Mouse (Mus musculus) small intestine, adult 10 weeks (tissue): ENCODE results near the gene Zfp747. TPM values are rescaled to one million over a fixed set of nuclear protein-coding genes. Genes with fewer than 3 reads are reported as not detected.

Experiments
- polyA plus RNA-seq: library from polyadenylated mRNA; stranded (reverse); fragments of 350-450 nt; fragmentation: Illumina TruSeq; extraction: RNeasy Lipid Tissue Mini Kit (QIAGEN cat#74804); gene quantifications from one replicate; pipeline ENCODE4 v1.2.3, GENCODE M21; 2014; ENCODE audit warnings: low replicate concordance

The Zfp747 gene
- polyA plus RNA-seq: 5.3 TPM

GRCm38 (mm10) chr7:127375271-127376245 lies at the start of gene Zfp747:
Gene Zfp747, minus strand, starts transcription at chr7:127376050.

GRCm38 (mm10) chr7:127421388-127422191 lies 45.7 kb upstream of the Zfp747 start, which contains the start of gene Zfp688:
Gene Zfp688, minus strand, starts transcription at chr7:127422068.

DNA sequence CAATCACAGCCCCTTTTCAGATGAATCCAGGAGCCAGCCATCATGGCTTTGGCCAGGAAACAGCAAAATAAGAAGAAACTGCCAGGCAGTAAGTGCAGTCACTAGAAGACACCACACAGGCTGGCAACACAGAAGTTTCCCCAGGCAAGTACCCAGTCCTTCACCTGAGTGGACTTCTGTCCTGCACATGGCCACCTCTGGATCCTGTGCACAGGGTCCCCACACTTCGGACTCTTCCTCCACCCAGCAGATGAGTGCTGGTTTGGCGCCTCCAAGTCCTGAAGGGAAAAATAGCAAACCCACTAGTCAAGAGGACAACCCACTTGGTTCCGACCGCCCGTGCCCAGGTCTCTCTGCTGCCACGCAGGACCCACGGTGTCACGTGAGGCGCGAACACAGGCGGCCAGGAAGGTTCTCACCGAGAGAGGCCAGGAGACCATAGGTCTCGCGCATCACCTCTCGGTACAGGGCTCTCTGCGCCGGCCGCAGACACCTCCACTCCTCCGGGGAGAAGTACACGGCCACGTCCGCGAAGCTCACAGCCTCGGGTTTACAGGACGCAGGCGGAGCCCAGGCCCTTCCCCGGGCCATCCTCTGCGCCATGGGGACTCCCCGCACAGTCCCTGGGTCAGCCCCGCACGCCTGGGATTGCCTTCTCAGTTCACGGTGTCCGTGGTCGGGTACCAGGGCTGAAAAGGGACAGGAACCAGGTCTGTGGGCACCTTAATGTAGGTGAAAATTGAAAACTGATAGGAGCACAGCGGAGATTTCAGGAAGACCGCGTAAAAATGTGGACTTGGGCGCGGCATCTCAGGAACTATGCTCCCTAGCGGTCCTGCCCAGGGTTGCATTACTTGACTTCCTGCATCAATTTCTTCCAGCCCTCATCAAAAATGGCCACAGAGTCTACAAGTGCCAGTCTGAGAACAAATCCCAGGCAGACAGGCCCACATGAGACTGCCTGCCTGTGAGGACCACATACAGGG lies 30.4 kb upstream of the Zfp747 start, which contains the start of gene Zfp764:
Gene Zfp764 (minus strand): TSS at position 821 of the 986 bp plus-strand sequence.

GRCm38 (mm10) chr7:127393157-127393943 lies 17.5 kb upstream of the Zfp747 start, which contains the start of gene E430018J23Rik:
Gene E430018J23Rik, minus strand, starts transcription at chr7:127393629.

GRCm38 (mm10) chr7:127386641-127387392 lies 11.0 kb upstream of the Zfp747 start, which contains the start of gene 9130019O22Rik:
Gene 9130019O22Rik, minus strand, starts transcription at chr7:127387166.

DNA sequence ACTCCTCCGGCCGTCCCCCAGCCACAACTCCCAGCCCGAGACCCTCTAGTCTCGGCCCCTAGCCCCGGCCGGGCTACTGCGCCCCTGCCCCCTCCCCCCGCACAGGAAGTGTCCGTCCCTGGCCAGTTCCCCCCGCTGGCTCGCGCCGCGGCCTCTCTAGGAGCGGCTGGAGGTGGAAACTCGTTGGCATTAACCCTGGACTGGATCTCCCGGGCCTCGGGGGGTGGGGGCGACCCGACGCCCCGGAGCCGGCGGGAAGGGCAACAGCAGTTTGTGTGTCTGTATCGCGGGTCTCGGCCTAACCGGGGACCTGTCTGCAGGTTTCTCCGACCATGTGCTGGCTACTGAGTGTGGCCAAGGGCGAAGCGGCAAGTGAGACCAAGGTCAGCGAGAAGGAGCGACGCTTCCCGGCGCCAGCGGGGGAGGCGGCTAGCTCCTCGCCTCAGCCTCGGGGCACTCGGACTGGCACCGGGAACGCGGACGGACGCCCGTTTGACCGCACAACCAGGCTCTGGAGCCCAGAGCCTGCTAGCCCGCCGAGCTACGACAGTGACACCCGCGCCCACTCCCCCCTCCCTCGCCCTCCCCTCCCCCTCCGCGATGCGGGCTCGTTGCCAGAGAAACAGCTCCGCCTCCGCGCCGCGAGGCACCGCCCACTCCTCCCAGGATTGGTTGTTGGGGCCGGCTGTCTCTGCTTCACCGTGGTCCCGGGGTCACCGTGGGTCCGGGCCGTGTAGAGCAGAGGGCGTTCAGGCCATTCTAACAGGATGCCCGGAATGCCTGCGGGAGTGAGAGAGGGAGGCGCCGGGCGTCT lies 30.1 kb downstream of the Zfp747 start, which contains the start of gene Zfp768:
Gene Zfp768 (minus strand): TSS at position 78 of the 814 bp plus-strand sequence.

Other genes starting within 250 kb of the Zfp747 start
- 0.89 TPM for gene Spn, start 238.2 kb downstream of the Zfp747 start, polyA plus RNA-seq
- 9.1 TPM for gene Cd2bp2, start 180.0 kb downstream of the Zfp747 start, polyA plus RNA-seq
- 3.0 TPM for gene Tbc1d10b, start 167.6 kb downstream of the Zfp747 start, polyA plus RNA-seq
- not detected for gene Mylpf, start 167.2 kb downstream of the Zfp747 start, polyA plus RNA-seq
- 0.63 TPM for gene Zfp553, start 143.0 kb downstream of the Zfp747 start, polyA plus RNA-seq
- 1.5 TPM for gene Sept1, start 142.9 kb downstream of the Zfp747 start, polyA plus RNA-seq
- not detected for gene Zfp771, start 131.8 kb downstream of the Zfp747 start, polyA plus RNA-seq
- 0.78 TPM for gene Dctpp1, start 115.3 kb downstream of the Zfp747 start, polyA plus RNA-seq
- 171 TPM for gene Sephs2, start 102.0 kb downstream of the Zfp747 start, polyA plus RNA-seq
- gene Itgal, start 79.8 kb downstream of the Zfp747 start, polyA plus RNA-seq: 1.3 TPM
- 2.2 TPM for gene Zfp768, start 30.5 kb downstream of the Zfp747 start, polyA plus RNA-seq
- 2.9 TPM for gene 9130019O22Rik, start 11.1 kb upstream of the Zfp747 start, polyA plus RNA-seq
- gene E430018J23Rik, start 17.6 kb upstream of the Zfp747 start, polyA plus RNA-seq: 1.2 TPM
- gene Zfp764, start 30.8 kb upstream of the Zfp747 start, polyA plus RNA-seq: 3.5 TPM
- gene Zfp688, start 46.0 kb upstream of the Zfp747 start, polyA plus RNA-seq: 2.5 TPM
- 0.97 TPM for gene Zfp689, start 73.1 kb upstream of the Zfp747 start, polyA plus RNA-seq
- 29.5 TPM for gene Prr14, start 83.6 kb upstream of the Zfp747 start, polyA plus RNA-seq
- 5.9 TPM for gene Fbrs, start 103.1 kb upstream of the Zfp747 start, polyA plus RNA-seq
- gene Srcap, start 135.9 kb upstream of the Zfp747 start, polyA plus RNA-seq: 4.5 TPM
- 5.1 TPM for gene Gm42715, start 143.5 kb upstream of the Zfp747 start, polyA plus RNA-seq
- gene Tmem265, start 185.3 kb upstream of the Zfp747 start, polyA plus RNA-seq: not detected
- 18.3 TPM for gene Phkg2, start 197.3 kb upstream of the Zfp747 start, polyA plus RNA-seq
- not detected for gene Ccdc189, start 212.5 kb upstream of the Zfp747 start, polyA plus RNA-seq
- 0.82 TPM for gene Rnf40, start 212.7 kb upstream of the Zfp747 start, polyA plus RNA-seq
- gene Zfp629, start 239.7 kb upstream of the Zfp747 start, polyA plus RNA-seq: 4.8 TPM